Mouse (Mus musculus) erythroblast, embryonic 14.5 days (primary cell): ENCODE results near the gene Cklf.
"Not testable (repeated sequence)": the region's sequence is repeated elsewhere in the genome, so short reads cannot be mapped to it uniquely, and the experiment has no call there.

Experiments
- GATA1 ChIP-seq: IDR thresholded peaks from 2 replicates; pipeline ENCODE4 v1.6.1; 2012; ENCODE audit warnings: low read length, inconsistent platforms, mixed read lengths
- TAL1 ChIP-seq: IDR thresholded peaks from 3 replicates; pipeline ENCODE4 v1.6.1; 2012; ENCODE audit warnings: low read length, inconsistent platforms, mixed read lengths

DNA sequence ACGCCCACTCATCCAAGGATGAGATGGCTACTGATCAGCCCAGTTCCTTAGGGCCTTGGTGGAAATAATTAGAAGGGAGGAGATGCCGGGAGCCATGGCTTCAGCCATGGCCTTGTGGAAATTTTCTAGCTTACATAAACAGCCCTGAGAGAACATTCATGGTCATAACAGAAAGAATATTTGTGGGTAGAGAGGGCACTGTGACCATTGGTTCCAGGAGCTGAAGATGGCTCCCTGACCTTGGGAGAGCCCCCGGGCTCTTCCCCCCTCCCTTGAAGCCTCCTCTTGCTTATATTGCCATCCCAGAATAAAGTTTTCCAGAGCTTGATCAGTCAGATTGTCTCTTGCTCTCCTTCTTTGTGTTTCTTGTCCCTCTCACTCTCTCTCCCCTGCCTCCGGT is 51.9 kb downstream of the Cklf start:
- TF ChIP-seq TAL1, GATA1: not testable (repeated sequence)
